Mouse (Mus musculus) midbrain, postnatal 0 days (tissue): ENCODE results near the gene Tnp2. TPM values are rescaled to one million over a fixed set of nuclear protein-coding genes. Genes with fewer than 3 reads are reported as not detected.

Experiments
- ATAC-seq: fragments of 200-750 bp; cut with Nextera tagmentation; 2 replicates; pipeline ENCODE4 v1.8.0; 2017; ENCODE audit warnings: moderate number of reproducible peaks, mild to moderate bottlenecking, moderate TSS enrichment, moderate library complexity; ENCODE audit not compliant: low FRiP score
- DNase-seq: peaks from one replicate; pipeline ENCODE4 v3.0.0-alpha.2; 2015; ENCODE audit warnings: low spot score
- H3K27ac ChIP-seq: fragments of 300-500 bp; sonication (generic); 2 replicates; pipeline ENCODE4 v1.5.1; 2014; ENCODE audit warnings: low read depth, mild to moderate bottlenecking, low read length, mixed read lengths
- H3K27me3 ChIP-seq: fragments of 300-500 bp; sonication (generic); 2 replicates; pipeline ENCODE4 v1.6.1; 2014; ENCODE audit warnings: low read length, control low read depth, mixed read lengths; ENCODE audit not compliant: insufficient read depth
- H3K36me3 ChIP-seq: fragments of 300-500 bp; sonication (generic); 2 replicates; pipeline ENCODE4 v1.6.1; 2014; ENCODE audit warnings: low read length, control low read depth, mixed read lengths; ENCODE audit not compliant: insufficient read depth
- H3K4me1 ChIP-seq: fragments of 300-500 bp; sonication (generic); 2 replicates; pipeline ENCODE4 v1.6.1; 2014; ENCODE audit warnings: mild to moderate bottlenecking, control low read depth, antibody characterized with exemption, low read length, mixed read lengths; ENCODE audit not compliant: insufficient read depth
- H3K4me2 ChIP-seq: fragments of 300-500 bp; sonication (generic); 2 replicates; pipeline ENCODE4 v1.6.1; 2014; ENCODE audit warnings: low read depth, mild to moderate bottlenecking, low read length, mixed read lengths; ENCODE audit not compliant: poor library complexity, severe bottlenecking
- H3K4me3 ChIP-seq: fragments of 300-500 bp; sonication (generic); 2 replicates; pipeline ENCODE4 v1.5.1; 2014; ENCODE audit warnings: low read depth, mild to moderate bottlenecking, low read length, moderate library complexity
- H3K9ac ChIP-seq: fragments of 300-500 bp; sonication (generic); replicated peaks from 2 replicates; pipeline ENCODE4 v1.6.1; 2014; ENCODE audit warnings: mild to moderate bottlenecking, low read length, moderate library complexity, mixed read lengths; ENCODE audit not compliant: poor library complexity, severe bottlenecking
- H3K9me3 ChIP-seq: fragments of 300-500 bp; sonication (generic); 2 replicates; pipeline ENCODE4 v1.6.1; 2016; ENCODE audit warnings: low read length, control low read depth
- CTCF ChIP-seq: IDR thresholded peaks from 2 replicates; pipeline ENCODE4 v1.5.1; 2016; ENCODE audit warnings: antibody characterized with exemption, mild to moderate bottlenecking
- WGBS: fragments of 180-500 bp; shearing (Covaris S2); extraction: QIAGEN DNeasy Blood & Tissue Kit; methylation state at CpG from one replicate; pipeline ENCODE4 v1.1.7; 2014; 5-methylcytosine and 5-hydroxymethylcytosine counted together
- polyA plus RNA-seq: library from polyadenylated mRNA; unstranded; fragments of >200 nt; fragmentation: Nextera tagmentation; extraction: Ambion mirVana; gene quantifications from 2 replicates; pipeline ENCODE4 v1.2.1, GENCODE M21; 2015
- total RNA-seq: library from RNA; depleted of rRNA; stranded (reverse); fragments of >200 nt; gene quantifications from 2 replicates; pipeline ENCODE4 v1.2.3, GENCODE M21; 2014; rRNA removed

The Tnp2 gene
- total and polyA plus RNA-seq, 2 experiments from 2014 or later, result not detected

DNA sequence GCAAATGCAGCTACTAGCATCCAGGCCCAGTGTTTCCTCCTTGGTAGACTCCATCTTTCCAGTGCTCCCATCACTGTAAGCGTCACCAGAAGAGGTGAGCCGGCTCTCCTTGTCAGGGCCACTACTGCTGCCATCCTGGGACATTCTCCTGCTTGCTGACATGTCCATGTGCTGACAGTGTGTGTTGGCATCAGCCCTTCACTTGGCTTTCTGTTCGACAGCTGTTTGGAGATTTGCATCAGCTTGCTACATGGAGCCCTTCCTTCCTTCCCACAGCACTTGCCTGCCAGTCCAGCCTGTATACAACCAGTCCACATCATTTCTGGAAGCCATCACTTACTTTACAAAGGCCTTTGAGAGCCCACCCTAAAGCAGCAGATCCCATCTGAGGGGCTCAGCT lies 49.6 kb downstream of the Tnp2 start:
- DNase-seq (no peak), ATAC-seq (no peak)
- Histone ChIP-seq H3K9ac (no peak overlapping the region), H3K4me2 (no peak overlapping the region), H3K4me1 (no peaks in the 10 kb centered on the region), H3K9me3 (no peaks in the 10 kb centered on the region), H3K36me3 (no peaks in the 10 kb centered on the region), H3K4me3 (no peak overlapping the region), H3K27ac (no peak overlapping the region), H3K27me3 (no peaks in the 10 kb centered on the region)
- 85% methylated on average over 3 of the region's 3 CpGs for WGBS
- TF ChIP-seq CTCF, result no peak

Other genes with a start within 250 kb of the Tnp2 start
- 24.6 and 38.0 TPM in 2 replicates for gene Dexi, start 245.6 kb downstream of the Tnp2 start, total RNA-seq
- gene Dexi, start 245.6 kb downstream of the Tnp2 start, polyA plus RNA-seq, result 16.7 and 18.2 TPM in 2 replicates
- 63.8 and 65.8 TPM in 2 replicates for gene Clec16a, start 243.3 kb downstream of the Tnp2 start, total RNA-seq
- 58.5 and 69.5 TPM in 2 replicates for gene Clec16a, start 243.3 kb downstream of the Tnp2 start, polyA plus RNA-seq
- 4.1 and 7.9 TPM in 2 replicates for gene Socs1, start 3.1 kb downstream of the Tnp2 start, total RNA-seq
- 4.6 and 4.8 TPM in 2 replicates for gene Socs1, start 3.1 kb downstream of the Tnp2 start, polyA plus RNA-seq
- gene Prm3, start 2.3 kb upstream of the Tnp2 start, total RNA-seq, result not detected in 2 replicates
- not detected in 2 replicates for gene Prm3, start 2.3 kb upstream of the Tnp2 start, polyA plus RNA-seq
- gene Prm2, start 7.5 kb upstream of the Tnp2 start, total RNA-seq, result not detected in 2 replicates
- gene Prm2, start 7.5 kb upstream of the Tnp2 start, polyA plus RNA-seq, result not detected in 2 replicates
- gene Prm1, start 17.2 kb upstream of the Tnp2 start, total RNA-seq, result not detected in 2 replicates
- gene Prm1, start 17.2 kb upstream of the Tnp2 start, polyA plus RNA-seq, result 0.69 TPM in 1 of 2 replicates, not detected in the other
- not detected in 2 replicates for gene Gm11172, start 24.3 kb upstream of the Tnp2 start, total RNA-seq
- not detected in 2 replicates for gene Gm11172, start 24.3 kb upstream of the Tnp2 start, polyA plus RNA-seq
- 0.14 and 1.1 TPM in 2 replicates for gene Rmi2, start 46.4 kb upstream of the Tnp2 start, total RNA-seq
- 0.22 and 0.25 TPM in 2 replicates for gene Rmi2, start 46.4 kb upstream of the Tnp2 start, polyA plus RNA-seq